Mouse (Mus musculus): ENCODE data around the gene Slc17a7. TPM values are rescaled to one million over a fixed set of nuclear protein-coding genes. Genes with fewer than 3 reads are reported as not detected.

Slc17a7 gene
- polyA plus RNA-seq, 1 experiment from 2014 or later = 0.56 TPM

GRCm38 (mm10) chr7:45215673-45216441 is 52.1 kb downstream of the Slc17a7 start, which contains the start of gene Tead2:
TSS of gene Tead2 (plus strand) at chr7:45215753.
- H3K27ac ChIP-seq (ENCODE audit: low read length) = peak within 1 kb of the TSS; percentile 54; the same call in 1 of the 2 replicates
- H3K27me3 ChIP-seq (replicated peaks; ENCODE audit: insufficient read depth, low read length) = peaks cover 4% of the 10 kb centered on the region; the same call in 1 of the 2 replicates
- ATAC-seq (peak; percentile 70), DNase-seq (ENCODE audit: low spot score) (peak; percentile 65)
- H3K9ac ChIP-seq (replicated peaks; ENCODE audit: low read depth) = peak within 1 kb of the TSS; percentile 50
- TF ChIP-seq EP300 (IDR thresholded peaks at IDR 0.05) = no peak
- TF ChIP-seq CTCF (IDR thresholded peaks at IDR 0.05) = no peak
- H3K4me2 ChIP-seq (replicated peaks; ENCODE audit: low read depth, low read length) = peak within 1 kb of the TSS; percentile 88
- under 1% methylated on average over 52 of the region's 55 CpGs for WGBS
- H3K4me1 ChIP-seq (ENCODE audit: insufficient read depth, low read depth, low read length) = peaks cover 4% of the 10 kb centered on the region
- H3K4me3 ChIP-seq (ENCODE audit: low read depth, low read length) = peak within 1 kb of the TSS; percentile 77
- no peaks in the 10 kb centered on the region for H3K9me3 ChIP-seq (ENCODE audit: low read length)
- no peaks in the 10 kb centered on the region for H3K36me3 ChIP-seq (ENCODE audit: insufficient read depth, low read length)

GRCm38 (mm10) chr7:45216442-45217183 is 52.9 kb downstream of the Slc17a7 start:
- Histone ChIP-seq H3K9ac (replicated peaks; ENCODE audit: low read depth) (peak overlapping the region; percentile 50; the same call in 1 of the 2 replicates), H3K36me3 (ENCODE audit: insufficient read depth, low read length) (no peaks in the 10 kb centered on the region), H3K9me3 (ENCODE audit: low read length) (no peaks in the 10 kb centered on the region), H3K4me2 (replicated peaks; ENCODE audit: low read depth, low read length) (peak overlapping the region; percentile 88), H3K4me1 (ENCODE audit: insufficient read depth, low read depth, low read length) (peaks cover 4% of the 10 kb centered on the region), H3K27ac (ENCODE audit: low read length) (peak overlapping the region; percentile 54; the same call in 1 of the 2 replicates), H3K4me3 (ENCODE audit: low read depth, low read length) (peak overlapping the region; percentile 77), H3K27me3 (replicated peaks; ENCODE audit: insufficient read depth, low read length) (no peaks in the 10 kb centered on the region)
- peak; percentile 79 for DNase-seq (ENCODE audit: low spot score)
- peak; percentile 66 for ATAC-seq
- TF ChIP-seq CTCF (IDR thresholded peaks at IDR 0.05) = no peak
- 4% methylated on average over 13 of the region's 13 CpGs for WGBS

- TF ChIP-seq EP300 (IDR thresholded peaks at IDR 0.05) (no peak), CTCF (IDR thresholded peaks at IDR 0.05) (no peak)
- no peaks in the 10 kb centered on the region for H3K9me3 ChIP-seq (ENCODE audit: low read length)
- H3K4me1 ChIP-seq (ENCODE audit: insufficient read depth, low read depth, low read length) = peaks cover 4% of the 10 kb centered on the region; the same call in 1 of the 2 replicates
- no peaks in the 10 kb centered on the region for H3K27me3 ChIP-seq (replicated peaks; ENCODE audit: insufficient read depth, low read length)
- peaks cover 5% of the 10 kb centered on the region; the same call in 1 of the 2 replicates for H3K36me3 ChIP-seq (ENCODE audit: insufficient read depth, low read length)
- no peak for DNase-seq (ENCODE audit: low spot score)
- H3K27ac ChIP-seq (ENCODE audit: low read length) = no peak overlapping the region
- 83% methylated on average over 2 of the region's 2 CpGs for WGBS
- no peak overlapping the region for H3K4me2 ChIP-seq (replicated peaks; ENCODE audit: low read depth, low read length)
- no peak for ATAC-seq
- no peak overlapping the region for H3K4me3 ChIP-seq (ENCODE audit: low read depth, low read length)
- H3K9ac ChIP-seq (replicated peaks; ENCODE audit: low read depth) = no peak overlapping the region
Measured at GRCm38 (mm10) chr7:45221680-45222079, 57.9 kb downstream of the Slc17a7 start.

GRCm38 (mm10) chr7:45224826-45225225 is 61.1 kb downstream of the Slc17a7 start:
- Histone ChIP-seq H3K36me3 (ENCODE audit: insufficient read depth, low read length) (peaks cover 12% of the 10 kb centered on the region; the same call in 1 of the 2 replicates), H3K4me3 (ENCODE audit: low read depth, low read length) (no peak overlapping the region), H3K4me1 (ENCODE audit: insufficient read depth, low read depth, low read length) (no peaks in the 10 kb centered on the region), H3K27ac (ENCODE audit: low read length) (no peak overlapping the region), H3K4me2 (replicated peaks; ENCODE audit: low read depth, low read length) (no peak overlapping the region), H3K27me3 (replicated peaks; ENCODE audit: insufficient read depth, low read length) (no peaks in the 10 kb centered on the region), H3K9me3 (ENCODE audit: low read length) (no peaks in the 10 kb centered on the region), H3K9ac (replicated peaks; ENCODE audit: low read depth) (no peak overlapping the region)
- DNase-seq (ENCODE audit: low spot score) = no peak
- no peak for ATAC-seq
- TF ChIP-seq EP300 (IDR thresholded peaks at IDR 0.05) = no peak
- no peak for TF ChIP-seq CTCF (IDR thresholded peaks at IDR 0.05)
- 88% methylated on average over 7 of the region's 7 CpGs for WGBS

MicroRNA genes within 50 kb of the gene (microRNA counts, 519-probe panel; counts per million panel counts)
- microRNA mmu-miR-150 = 5,767 counts per million, percentile 74 among the panel's probes with 10 or more counts

Small RNAs within 50 kb of the gene (microRNA-seq; reads per million reads assigned to microRNA genes)
- gene Mir150 (234 reads per million, percentile 58 among the genes with 10 or more reads in this experiment), gene Mir5121 (16.2 reads per million, percentile 28 among the genes with 10 or more reads in this experiment), gene Mir7055 (not detected)

Other genes with a start within 250 kb of the Slc17a7 start
- 36.1 and 39.4 TPM in 2 replicates for gene Ap2a1, start 234.5 kb upstream of the Slc17a7 start, polyA plus RNA-seq (2015; fragmentation: Nextera tagmentation; extraction: Ambion mirVana)
- 0.44 and 0.57 TPM in 2 replicates for gene Tsks, start 220.7 kb upstream of the Slc17a7 start, polyA plus RNA-seq (2015; fragmentation: Nextera tagmentation; extraction: Ambion mirVana)
- 5.4 and 5.6 TPM in 2 replicates for gene Cpt1c, start 189.1 kb upstream of the Slc17a7 start, polyA plus RNA-seq (2015; fragmentation: Nextera tagmentation; extraction: Ambion mirVana)
- gene Prmt1, start 177.4 kb upstream of the Slc17a7 start, polyA plus RNA-seq (2015; fragmentation: Nextera tagmentation; extraction: Ambion mirVana) = 146 and 159 TPM in 2 replicates
- gene Irf3, start 166.3 kb upstream of the Slc17a7 start, polyA plus RNA-seq (2015; fragmentation: Nextera tagmentation; extraction: Ambion mirVana) = 90.4 and 96.5 TPM in 2 replicates
- 29.0 and 33.2 TPM in 2 replicates for gene Bcl2l12, start 165.2 kb upstream of the Slc17a7 start, polyA plus RNA-seq (2015; fragmentation: Nextera tagmentation; extraction: Ambion mirVana)
- gene Scaf1, start 147.6 kb upstream of the Slc17a7 start, polyA plus RNA-seq (2015; fragmentation: Nextera tagmentation; extraction: Ambion mirVana) = 18.1 and 20.5 TPM in 2 replicates
- gene Rras, start 146.0 kb upstream of the Slc17a7 start, polyA plus RNA-seq (2015; fragmentation: Nextera tagmentation; extraction: Ambion mirVana) = 160 TPM in 2 replicates
- 6.4 and 6.7 TPM in 2 replicates for gene Prr12, start 111.1 kb upstream of the Slc17a7 start, polyA plus RNA-seq (2015; fragmentation: Nextera tagmentation; extraction: Ambion mirVana)
- 54.6 and 62.8 TPM in 2 replicates for gene Nosip, start 101.5 kb upstream of the Slc17a7 start, polyA plus RNA-seq (2015; fragmentation: Nextera tagmentation; extraction: Ambion mirVana)
- 36.8 and 40.8 TPM in 2 replicates for gene Prrg2, start 101.3 kb upstream of the Slc17a7 start, polyA plus RNA-seq (2015; fragmentation: Nextera tagmentation; extraction: Ambion mirVana)
- 158 and 162 TPM in 2 replicates for gene Rcn3, start 71.7 kb upstream of the Slc17a7 start, polyA plus RNA-seq (2015; fragmentation: Nextera tagmentation; extraction: Ambion mirVana)
- 138 and 143 TPM in 2 replicates for gene Fcgrt, start 60.1 kb upstream of the Slc17a7 start, polyA plus RNA-seq (2015; fragmentation: Nextera tagmentation; extraction: Ambion mirVana)
- gene Rps11, start 39.5 kb upstream of the Slc17a7 start, polyA plus RNA-seq (2015; fragmentation: Nextera tagmentation; extraction: Ambion mirVana) = 972 and 1,016 TPM in 2 replicates
- 1,107 and 1,148 TPM in 2 replicates for gene Rpl13a, start 35.2 kb upstream of the Slc17a7 start, polyA plus RNA-seq (2015; fragmentation: Nextera tagmentation; extraction: Ambion mirVana)
- 0.62 and 0.96 TPM in 2 replicates for gene Gm45713, start 27.7 kb upstream of the Slc17a7 start, polyA plus RNA-seq (2015; fragmentation: Nextera tagmentation; extraction: Ambion mirVana)
- 5.1 and 6.1 TPM in 2 replicates for gene Flt3l, start 27.5 kb upstream of the Slc17a7 start, polyA plus RNA-seq (2015; fragmentation: Nextera tagmentation; extraction: Ambion mirVana)
- 51.7 and 58.4 TPM in 2 replicates for gene Pih1d1, start 9.6 kb upstream of the Slc17a7 start, polyA plus RNA-seq (2015; fragmentation: Nextera tagmentation; extraction: Ambion mirVana)
- 26.7 and 26.8 TPM in 2 replicates for gene Aldh16a1, start 9.4 kb upstream of the Slc17a7 start, polyA plus RNA-seq (2015; fragmentation: Nextera tagmentation; extraction: Ambion mirVana)
- not detected in 2 replicates for gene Gfy, start 15.6 kb downstream of the Slc17a7 start, polyA plus RNA-seq (2015; fragmentation: Nextera tagmentation; extraction: Ambion mirVana)
- gene Pth2, start 17.0 kb downstream of the Slc17a7 start, polyA plus RNA-seq (2015; fragmentation: Nextera tagmentation; extraction: Ambion mirVana) = not detected in 2 replicates
- 2.7 and 3.3 TPM in 2 replicates for gene Ccdc155, start 40.9 kb downstream of the Slc17a7 start, polyA plus RNA-seq (2015; fragmentation: Nextera tagmentation; extraction: Ambion mirVana)
- 0.93 and 1.1 TPM in 2 replicates for gene Dkkl1, start 48.2 kb downstream of the Slc17a7 start, polyA plus RNA-seq (2015; fragmentation: Nextera tagmentation; extraction: Ambion mirVana)
- 46.5 and 52.3 TPM in 2 replicates for gene Tead2, start 51.8 kb downstream of the Slc17a7 start, polyA plus RNA-seq (2015; fragmentation: Nextera tagmentation; extraction: Ambion mirVana)
- gene Cd37, start 75.2 kb downstream of the Slc17a7 start, polyA plus RNA-seq (2015; fragmentation: Nextera tagmentation; extraction: Ambion mirVana) = 9.1 and 9.8 TPM in 2 replicates
- gene Slc6a16, start 77.1 kb downstream of the Slc17a7 start, polyA plus RNA-seq (2015; fragmentation: Nextera tagmentation; extraction: Ambion mirVana) = not detected in 2 replicates
- not detected in 2 replicates for gene Slc6a21, start 113.6 kb downstream of the Slc17a7 start, polyA plus RNA-seq (2015; fragmentation: Nextera tagmentation; extraction: Ambion mirVana)
- 19.2 and 21.9 TPM in 2 replicates for gene Trpm4, start 169.8 kb downstream of the Slc17a7 start, polyA plus RNA-seq (2015; fragmentation: Nextera tagmentation; extraction: Ambion mirVana)
- 0.50 and 0.54 TPM in 2 replicates for gene Hrc, start 171.3 kb downstream of the Slc17a7 start, polyA plus RNA-seq (2015; fragmentation: Nextera tagmentation; extraction: Ambion mirVana)
- gene Ppfia3, start 203.1 kb downstream of the Slc17a7 start, polyA plus RNA-seq (2015; fragmentation: Nextera tagmentation; extraction: Ambion mirVana) = 1.8 and 2.0 TPM in 2 replicates
- 0.49 TPM in 1 of 2 replicates, not detected in the other for gene Lin7b, start 206.6 kb downstream of the Slc17a7 start, polyA plus RNA-seq (2015; fragmentation: Nextera tagmentation; extraction: Ambion mirVana)
- 85.3 and 104 TPM in 2 replicates for gene Snrnp70, start 231.8 kb downstream of the Slc17a7 start, polyA plus RNA-seq (2015; fragmentation: Nextera tagmentation; extraction: Ambion mirVana)
- gene Kcna7, start 241.7 kb downstream of the Slc17a7 start, polyA plus RNA-seq (2015; fragmentation: Nextera tagmentation; extraction: Ambion mirVana) = 0.16 and 0.24 TPM in 2 replicates
- 7.1 and 7.2 TPM in 2 replicates for gene Ntf5, start 249.7 kb downstream of the Slc17a7 start, polyA plus RNA-seq (2015; fragmentation: Nextera tagmentation; extraction: Ambion mirVana)